In genomic region chr11:69600098-69600497, GRCm38 (mm10) we compare ENCODE assay signal across 7 mouse cellular contexts. TPM values are rescaled to one million over a fixed set of nuclear protein-coding genes. Genes with fewer than 3 reads are reported as not detected.
A peak's percentile ranks its signal among the peaks of the same experiment; 100 is the strongest.
DNase-seq lines count a peak whose midpoint lies in the region; ATAC-seq lines count a peak whose summit lies in the region.

No protein-coding gene starts in this region.

- no peak overlapping the region for H3K4me3 ChIP-seq in embryonic facial prominence, embryonic 14.5 days (ENCODE audit: low read depth, low read length)
- peak overlapping the region; percentile 37 for H3K4me3 ChIP-seq in heart, embryonic 10.5 days
- no peak overlapping the region for H3K4me3 ChIP-seq in kidney, embryonic 16.5 days (ENCODE audit: low read length)
- no peak overlapping the region for H3K4me3 ChIP-seq in neural tube, embryonic 15.5 days (replicated peaks)

- peak overlapping the region; percentile 47; the same call in 1 of the 2 replicates for H3K9ac ChIP-seq in embryonic facial prominence, embryonic 14.5 days (ENCODE audit: low read depth, low read length)
- no peak overlapping the region; the same call in 1 of the 2 replicates for H3K9ac ChIP-seq in kidney, embryonic 16.5 days (replicated peaks; ENCODE audit: low read length)
- H3K9ac ChIP-seq in neural tube, embryonic 15.5 days (replicated peaks), result no peak overlapping the region

- H3K9me3 ChIP-seq in embryonic facial prominence, embryonic 14.5 days (ENCODE audit: control insufficient read depth, low read length), result no peaks in the 10 kb centered on the region
- H3K9me3 ChIP-seq in heart, embryonic 10.5 days, result no peaks in the 10 kb centered on the region
- no peaks in the 10 kb centered on the region for H3K9me3 ChIP-seq in kidney, embryonic 16.5 days (ENCODE audit: low read length)
- H3K9me3 ChIP-seq in neural tube, embryonic 15.5 days (replicated peaks), result no peaks in the 10 kb centered on the region

- H3K27ac ChIP-seq in embryonic facial prominence, embryonic 14.5 days (replicated peaks; ENCODE audit: low read depth, low read length), result peak overlapping the region; percentile 65; the same call in 1 of the 2 replicates
- peak overlapping the region; percentile 84 for H3K27ac ChIP-seq in heart, embryonic 10.5 days
- H3K27ac ChIP-seq in kidney, embryonic 16.5 days (ENCODE audit: low read length), result peak overlapping the region; percentile 81
- peak overlapping the region; percentile 63 for H3K27ac ChIP-seq in neural tube, embryonic 15.5 days (replicated peaks)

- DNase-seq in cerebellum, adult 18-20 months, result peak; percentile 57 to 59
- peak; percentile 80 for DNase-seq in embryonic facial prominence, embryonic 14.5 days (ENCODE audit: low spot score)
- peak; percentile 91 for DNase-seq in heart, embryonic 10.5 days (ENCODE audit: low spot score)
- DNase-seq in liver, result peak; percentile 79
- no peak for DNase-seq in spleen, postnatal 10 days (ENCODE audit: low spot score in 2 of 2)

- ATAC-seq in embryonic facial prominence, embryonic 14.5 days (ENCODE audit: low read depth), result peak; percentile 35; the same call in 1 of the 2 replicates
- peak; percentile 73; the same call in 1 of the 2 replicates for ATAC-seq in kidney, embryonic 16.5 days (ENCODE audit: low FRiP score, low TSS enrichment)
- 0 out of 2 replicates have a peak, but pooled peaks have one; percentile 28 for ATAC-seq in neural tube, embryonic 15.5 days (ENCODE audit: low FRiP score)

- peaks cover 5% of the 10 kb centered on the region; the same call in 1 of the 2 replicates for H3K27me3 ChIP-seq in embryonic facial prominence, embryonic 14.5 days (replicated peaks; ENCODE audit: control insufficient read depth, insufficient read depth, low read length)
- no peaks in the 10 kb centered on the region for H3K27me3 ChIP-seq in heart, embryonic 10.5 days (ENCODE audit: insufficient read depth, poor library complexity, severe bottlenecking)
- H3K27me3 ChIP-seq in kidney, embryonic 16.5 days (ENCODE audit: insufficient read depth, low read length), result peaks cover 6% of the 10 kb centered on the region; the same call in 1 of the 2 replicates
- H3K27me3 ChIP-seq in neural tube, embryonic 15.5 days (replicated peaks), result no peaks in the 10 kb centered on the region

- 9% methylated on average over 6 of the region's 6 CpGs for WGBS in embryonic facial prominence, embryonic 14.5 days
- WGBS in heart, embryonic 10.5 days, result 6% methylated on average over 6 of the region's 6 CpGs
- 10% methylated on average over 6 of the region's 6 CpGs for WGBS in kidney, embryonic 16.5 days
- WGBS in neural tube, embryonic 15.5 days, result 17% methylated on average over 6 of the region's 6 CpGs

- H3K36me3 ChIP-seq in embryonic facial prominence, embryonic 14.5 days (ENCODE audit: control insufficient read depth, insufficient read depth, low read length), result peaks cover 6% of the 10 kb centered on the region; the same call in 1 of the 2 replicates
- peaks cover 10% of the 10 kb centered on the region; the same call in 1 of the 2 replicates for H3K36me3 ChIP-seq in heart, embryonic 10.5 days
- H3K36me3 ChIP-seq in kidney, embryonic 16.5 days (ENCODE audit: insufficient read depth, low read length), result no peaks in the 10 kb centered on the region
- peaks cover 24% of the 10 kb centered on the region for H3K36me3 ChIP-seq in neural tube, embryonic 15.5 days

- peak overlapping the region; percentile 33 for H3K4me2 ChIP-seq in embryonic facial prominence, embryonic 14.5 days (ENCODE audit: low read depth, low read length)
- H3K4me2 ChIP-seq in kidney, embryonic 16.5 days (replicated peaks; ENCODE audit: low read depth, low read length), result peak overlapping the region; percentile 1; the same call in 1 of the 2 replicates
- H3K4me2 ChIP-seq in neural tube, embryonic 15.5 days, result peak overlapping the region; percentile 13; the same call in 1 of the 2 replicates

- H3K4me1 ChIP-seq in embryonic facial prominence, embryonic 14.5 days (ENCODE audit: control insufficient read depth, insufficient read depth, low read length), result peaks cover 24% of the 10 kb centered on the region
- peaks cover 63% of the 10 kb centered on the region for H3K4me1 ChIP-seq in heart, embryonic 10.5 days
- H3K4me1 ChIP-seq in kidney, embryonic 16.5 days (ENCODE audit: insufficient read depth, low read length), result peaks cover 30% of the 10 kb centered on the region
- H3K4me1 ChIP-seq in neural tube, embryonic 15.5 days, result peaks cover 40% of the 10 kb centered on the region

RNA-seq across cellular contexts. Expression of gene Atp1b2, which starts 5.6 kb away (rescaled TPM):
- 15.6 and 17.7 TPM in 2 replicates for polyA plus RNA-seq in embryonic facial prominence, embryonic 14.5 days (2014; fragmentation: Nextera tagmentation; extraction: Ambion mirVana)
- polyA plus RNA-seq in heart, embryonic 10.5 days (2016; fragmentation: Nextera tagmentation; extraction: Ambion mirVana), result 15.6 and 24.1 TPM in 2 replicates
- polyA plus RNA-seq in kidney, embryonic 16.5 days (2015; fragmentation: Nextera tagmentation; extraction: Ambion mirVana), result 12.3 and 14.3 TPM in 2 replicates
- 76.7 and 77.0 TPM in 2 replicates for polyA plus RNA-seq in neural tube, embryonic 15.5 days (2015; fragmentation: Nextera tagmentation; extraction: Ambion mirVana)

RNA-seq across cellular contexts. Expression of gene Shbg, which starts 17.6 kb away (rescaled TPM):
- not detected in 2 replicates for polyA plus RNA-seq in embryonic facial prominence, embryonic 14.5 days (2014; fragmentation: Nextera tagmentation; extraction: Ambion mirVana)
- polyA plus RNA-seq in heart, embryonic 10.5 days (2016; fragmentation: Nextera tagmentation; extraction: Ambion mirVana), result 0.25 and 7.5 TPM in 2 replicates
- 0.17 TPM in 1 of 2 replicates, not detected in the other for polyA plus RNA-seq in kidney, embryonic 16.5 days (2015; fragmentation: Nextera tagmentation; extraction: Ambion mirVana)
- polyA plus RNA-seq in neural tube, embryonic 15.5 days (2015; fragmentation: Nextera tagmentation; extraction: Ambion mirVana), result not detected in 2 replicates

RNA-seq across cellular contexts. Expression of gene Trp53, which starts 19.9 kb away (rescaled TPM):
- 111 and 133 TPM in 2 replicates for polyA plus RNA-seq in embryonic facial prominence, embryonic 14.5 days (2014; fragmentation: Nextera tagmentation; extraction: Ambion mirVana)
- polyA plus RNA-seq in heart, embryonic 10.5 days (2016; fragmentation: Nextera tagmentation; extraction: Ambion mirVana), result 104 and 161 TPM in 2 replicates
- 191 and 205 TPM in 2 replicates for polyA plus RNA-seq in kidney, embryonic 16.5 days (2015; fragmentation: Nextera tagmentation; extraction: Ambion mirVana)
- 51.8 and 85.1 TPM in 2 replicates for polyA plus RNA-seq in neural tube, embryonic 15.5 days (2015; fragmentation: Nextera tagmentation; extraction: Ambion mirVana)

RNA-seq across cellular contexts. Expression of gene Wrap53, which starts 20.0 kb away (rescaled TPM):
- polyA plus RNA-seq in embryonic facial prominence, embryonic 14.5 days (2014; fragmentation: Nextera tagmentation; extraction: Ambion mirVana), result 18.4 and 19.8 TPM in 2 replicates
- 27.2 and 32.4 TPM in 2 replicates for polyA plus RNA-seq in heart, embryonic 10.5 days (2016; fragmentation: Nextera tagmentation; extraction: Ambion mirVana)
- polyA plus RNA-seq in kidney, embryonic 16.5 days (2015; fragmentation: Nextera tagmentation; extraction: Ambion mirVana), result 29.3 and 30.3 TPM in 2 replicates
- polyA plus RNA-seq in neural tube, embryonic 15.5 days (2015; fragmentation: Nextera tagmentation; extraction: Ambion mirVana), result 18.1 and 18.8 TPM in 2 replicates

RNA-seq across cellular contexts. Expression of gene Sat2, which starts 21.7 kb away (rescaled TPM):
- polyA plus RNA-seq in embryonic facial prominence, embryonic 14.5 days (2014; fragmentation: Nextera tagmentation; extraction: Ambion mirVana), result 15.6 and 16.6 TPM in 2 replicates
- polyA plus RNA-seq in heart, embryonic 10.5 days (2016; fragmentation: Nextera tagmentation; extraction: Ambion mirVana), result 18.8 and 21.8 TPM in 2 replicates
- polyA plus RNA-seq in kidney, embryonic 16.5 days (2015; fragmentation: Nextera tagmentation; extraction: Ambion mirVana), result 21.3 and 24.1 TPM in 2 replicates
- 22.0 and 24.7 TPM in 2 replicates for polyA plus RNA-seq in neural tube, embryonic 15.5 days (2015; fragmentation: Nextera tagmentation; extraction: Ambion mirVana)

Comparison
In these comparisons a context has a peak if more than half of its experiments do, and no peak if none do; other contexts are left out.
1. DNase-seq: peak in cerebellum, adult 18-20 months (2 of 2), embryonic facial prominence, embryonic 14.5 days (single experiment), heart, embryonic 10.5 days (single experiment) and liver (single experiment); none in spleen, postnatal 10 days (0 of 2).
2. Peak in every context shown above with its lines, with median percentiles within 50 percentile points of each other: ATAC-seq, H3K27ac ChIP-seq and H3K4me2 ChIP-seq.